Mouse (Mus musculus) kidney, adult 2 months (tissue): ENCODE results near the gene Smpx.

ENCODE experiments used
- CTCF ChIP-seq: fragments of 200-500 bp; conservative IDR thresholded peaks from 2 replicates; pipeline ENCODE4 v1.5.1; 2011; ENCODE audit warnings: low read depth, mild to moderate bottlenecking, control low read depth, low read length, moderate library complexity, mixed read lengths; ENCODE audit not compliant: insufficient read depth, insufficient read length
- POLR2A ChIP-seq: fragments of 200-500 bp; IDR thresholded peaks from one replicate; pipeline ENCODE4 v1.6.1; 2011; ENCODE audit warnings: low read depth, low read length, control low read depth

DNA sequence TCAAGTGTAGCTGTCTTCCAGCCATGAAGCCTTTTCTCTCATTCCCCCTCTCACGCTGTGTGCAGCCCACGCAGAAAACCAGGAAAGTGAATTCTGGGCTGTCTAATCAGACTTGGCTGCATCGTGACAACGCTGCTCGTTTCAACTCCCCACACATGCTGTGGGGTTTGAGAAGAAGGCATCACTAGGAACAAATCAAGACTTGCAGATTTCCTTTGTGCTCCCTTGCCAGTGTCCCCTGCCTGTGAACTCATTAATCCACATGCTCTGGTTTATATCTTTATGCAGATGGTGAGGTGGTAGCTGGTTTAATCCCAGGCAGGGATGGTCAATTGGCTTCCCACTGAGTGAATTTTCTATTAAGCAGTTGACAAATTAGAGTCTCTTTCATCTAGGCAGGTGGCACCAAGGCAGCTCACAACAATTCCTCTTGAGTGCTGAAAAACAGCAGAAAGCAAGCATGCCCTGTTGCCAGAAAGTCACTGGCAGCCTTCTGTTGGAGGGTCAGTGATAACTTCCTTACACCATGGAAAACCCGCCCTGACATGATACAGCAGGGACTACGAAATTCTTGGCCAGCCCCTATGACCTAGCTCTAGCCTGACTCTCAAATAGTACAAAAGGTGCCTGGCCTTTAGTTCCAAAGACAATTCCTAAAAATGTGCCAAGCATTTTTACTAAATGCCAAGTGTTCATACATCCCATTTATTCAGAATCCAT is 32.1 kb downstream of the Smpx start:
- no peak for TF ChIP-seq CTCF
- no peak for TF ChIP-seq POLR2A
